Mouse (Mus musculus) liver, postnatal 0 days (tissue): ENCODE measurements around the gene Lgmn.

Experiments
- CTCF ChIP-seq: sonication (generic); IDR thresholded peaks from 2 replicates; pipeline ENCODE4 v1.5.1; 2016; ENCODE audit warnings: antibody characterized with exemption, low read depth
- EP300 ChIP-seq: IDR thresholded peaks from 2 replicates; pipeline ENCODE4 v1.6.1; 2016; ENCODE audit warnings: antibody characterized with exemption, low read depth, mild to moderate bottlenecking

- TF ChIP-seq CTCF, result no peak
- TF ChIP-seq EP300, result no peak
Observed at GRCm38 (mm10) chr12:102348447-102348846, 91.2 kb downstream of the Lgmn start.
